Mouse (Mus musculus) liver, postnatal 0 days (tissue): ENCODE measurements around the gene Bcl2l14.

Experiments used
- CTCF ChIP-seq: sonication (generic); IDR thresholded peaks from 2 replicates; pipeline ENCODE4 v1.5.1; 2016; ENCODE audit warnings: antibody characterized with exemption, low read depth
- EP300 ChIP-seq: IDR thresholded peaks from 2 replicates; pipeline ENCODE4 v1.6.1; 2016; ENCODE audit warnings: antibody characterized with exemption, low read depth, mild to moderate bottlenecking

- TF ChIP-seq CTCF (no peak), EP300 (no peak)
Observed at GRCm38 (mm10) chr6:134407226-134407625, 11.1 kb downstream of the Bcl2l14 start.
